Mouse (Mus musculus) ovary, postnatal 36 days (tissue): ENCODE results near the gene Tbcc.
A peak's percentile ranks its signal among the peaks of the same experiment; 100 is the strongest.

ENCODE experiments used
- DNase-seq: peaks from one replicate; pipeline ENCODE4 v3.0.0; 2022; ENCODE audit warnings: low spot score, mixed read lengths

The Tbcc gene

GRCm38 (mm10) chr17:46903876-46904490 lies 13.5 kb downstream of the Tbcc start:
- peak; percentile 63 for DNase-seq

DNA sequence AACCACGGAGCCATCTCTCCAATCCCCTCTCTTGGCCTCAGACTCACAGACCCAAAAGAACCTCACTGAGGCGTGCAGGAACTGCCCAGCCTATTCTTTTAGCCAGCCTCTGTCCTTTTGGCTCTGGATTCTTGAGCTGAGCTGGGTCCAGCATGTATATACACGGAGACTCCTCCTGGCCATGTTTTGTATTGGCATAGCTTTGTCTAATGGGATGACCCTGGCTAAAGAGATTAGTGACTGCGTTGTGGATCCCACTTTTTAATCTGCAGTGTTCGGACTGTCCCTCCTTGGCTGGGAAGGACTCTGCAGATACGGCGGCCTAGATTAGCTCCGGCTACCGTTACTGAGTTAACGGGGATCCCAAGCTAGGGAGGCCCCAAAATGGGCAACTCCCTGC lies 19.7 kb downstream of the Tbcc start, which contains the start of gene Prph2:
Prph2 (plus strand) TSS at position 274 of the 400 bp plus-strand sequence.
- no peak for DNase-seq

- no peak for DNase-seq
Observed at GRCm38 (mm10) chr17:46912331-46912730, 21.8 kb downstream of the Tbcc start.

GRCm38 (mm10) chr17:46915129-46915528 lies 24.6 kb downstream of the Tbcc start:
- DNase-seq = no peak

DNA sequence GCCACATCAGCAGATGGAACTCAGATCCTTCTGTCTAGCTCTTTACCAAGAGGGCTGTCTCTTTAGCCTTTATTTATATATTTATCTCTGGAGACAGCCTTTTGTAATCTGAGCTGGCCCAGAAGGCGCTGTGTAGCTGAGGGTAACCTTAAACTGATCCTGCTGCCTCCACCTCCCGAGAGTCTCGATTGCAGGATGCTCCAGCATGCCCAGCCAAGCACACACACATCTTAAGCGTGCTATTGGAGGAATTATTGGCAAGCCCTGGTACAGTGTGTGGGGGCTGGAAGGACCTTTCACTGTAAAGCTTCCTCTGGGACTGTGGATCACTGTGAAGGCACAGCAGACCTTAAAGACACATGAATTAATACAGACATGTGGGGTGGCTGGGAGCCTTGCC lies 28.5 kb downstream of the Tbcc start:
- DNase-seq = no peak

GRCm38 (mm10) chr17:46920855-46921254 lies 30.4 kb downstream of the Tbcc start:
- no peak for DNase-seq

GRCm38 (mm10) chr17:46926192-46926591 lies 35.7 kb downstream of the Tbcc start:
- DNase-seq = no peak

GRCm38 (mm10) chr17:46926941-46927340 lies 36.5 kb downstream of the Tbcc start:
- DNase-seq = no peak

DNA sequence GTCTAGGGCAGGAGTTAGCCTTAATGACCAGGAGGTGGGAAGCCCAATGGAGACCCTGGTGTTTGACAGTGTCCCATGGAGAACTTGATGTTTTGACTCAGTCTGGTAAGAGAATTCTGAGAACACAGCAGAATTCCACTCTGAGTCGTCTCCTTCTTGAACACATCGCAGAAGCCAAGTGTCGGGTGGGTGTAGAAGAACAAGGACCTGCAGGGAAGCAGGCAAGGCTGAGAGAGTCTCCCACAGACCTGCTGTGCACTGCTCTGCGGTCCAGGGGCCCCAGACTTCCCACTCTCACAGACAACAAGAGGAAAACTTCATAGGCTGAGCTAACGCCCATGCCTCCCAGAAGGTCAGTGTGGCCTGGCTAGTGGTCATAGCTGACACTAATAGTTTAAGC lies 37.3 kb downstream of the Tbcc start:
- DNase-seq = no peak

DNA sequence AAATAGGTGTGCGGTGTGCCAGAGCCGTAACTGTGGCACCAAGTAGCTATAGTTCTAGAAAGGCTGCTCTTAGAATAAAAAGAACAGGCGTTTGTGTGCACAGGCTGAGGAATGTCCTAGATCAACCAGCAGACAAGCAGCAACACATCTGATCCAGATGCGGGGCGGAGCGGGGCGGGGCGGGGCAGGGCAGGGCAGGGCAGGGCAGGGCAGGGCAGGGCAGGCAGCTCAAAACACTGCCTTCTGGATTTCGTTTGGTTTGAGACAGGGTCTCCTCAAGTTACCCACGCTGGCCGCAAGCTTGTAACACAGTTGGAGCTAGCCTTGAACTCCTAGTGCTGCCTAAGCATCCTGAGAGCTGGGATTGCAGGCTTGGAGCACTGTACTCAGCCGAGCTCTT lies 38.8 kb downstream of the Tbcc start:
- no peak for DNase-seq

DNA sequence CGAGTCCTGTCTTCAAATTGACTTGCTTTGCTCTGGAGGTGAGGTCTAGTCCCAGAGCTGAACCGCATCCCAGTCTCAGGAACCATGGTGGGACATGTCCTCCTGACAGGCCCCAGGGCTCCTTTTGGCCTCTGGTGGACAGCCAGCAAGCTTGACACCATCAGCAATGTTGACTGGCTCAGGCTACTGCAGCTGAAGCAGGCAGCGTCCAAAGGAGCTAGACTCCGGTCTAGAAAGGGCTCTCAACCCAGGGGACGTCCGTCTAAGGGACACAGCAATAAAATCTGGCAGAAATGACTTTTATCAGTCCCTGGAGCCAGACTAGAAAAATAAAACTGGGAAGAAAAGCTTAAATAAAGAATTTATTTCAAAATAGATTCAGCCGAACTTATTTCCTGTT lies 39.4 kb downstream of the Tbcc start:
- DNase-seq = no peak

DNA sequence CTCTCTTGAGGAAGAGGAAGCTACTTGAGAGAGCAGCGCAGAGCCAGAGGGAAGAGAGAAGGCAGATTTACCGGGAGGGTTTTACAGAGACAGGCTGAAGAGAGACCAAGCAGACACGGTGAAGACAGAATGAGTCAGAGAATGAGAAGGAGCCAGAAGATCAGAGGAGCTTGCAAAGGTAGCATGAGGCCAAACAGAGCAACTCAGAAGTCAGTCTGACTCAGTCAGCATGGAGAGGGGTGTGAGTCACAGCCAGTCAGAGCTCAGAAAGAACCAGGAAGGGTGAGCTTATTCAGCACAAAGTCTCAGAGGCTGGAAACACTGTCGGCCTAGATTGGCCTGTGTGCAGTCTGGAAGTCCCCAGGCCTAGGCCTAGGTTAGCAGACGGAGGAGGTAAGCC lies 42.5 kb downstream of the Tbcc start:
- no peak for DNase-seq

GRCm38 (mm10) chr17:46933557-46934348 lies 43.3 kb downstream of the Tbcc start:
- DNase-seq = peak; percentile 55

DNA sequence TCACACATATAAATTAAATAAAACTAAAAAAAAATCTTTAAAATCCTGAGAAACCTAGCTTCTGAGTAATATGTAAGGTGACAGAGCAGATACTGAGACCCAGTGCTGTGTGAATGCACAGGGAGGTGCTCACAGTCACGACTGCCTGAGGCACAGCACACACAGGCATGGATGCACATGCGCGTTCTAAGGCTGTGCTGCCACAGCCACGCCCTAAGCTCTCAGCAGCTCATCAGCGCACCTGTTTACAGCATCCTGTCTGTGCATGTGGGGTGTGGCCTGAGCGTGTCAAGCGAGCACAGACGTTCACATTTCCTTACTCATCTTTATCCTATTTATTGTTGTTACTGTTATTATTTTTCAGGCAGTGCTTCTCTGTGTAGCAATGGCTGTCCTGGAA lies 50.0 kb downstream of the Tbcc start:
- no peak for DNase-seq
